Mouse (Mus musculus): ENCODE measurements around the gene Ptf1a.
A peak's percentile ranks its signal among the peaks of the same experiment; 100 is the strongest.

Ptf1a gene

GRCm38 (mm10) chr2:19444931-19445831 is at the start of gene Ptf1a:
TSS of gene Ptf1a (plus strand) at chr2:19445663.
- DNase-seq (ENCODE audit: low spot score in 2 of 2): no peak

GRCm38 (mm10) chr2:19405409-19405808 is 40.1 kb upstream of the Ptf1a start:
- no peak for DNase-seq (ENCODE audit: low spot score in 2 of 2)

DNA sequence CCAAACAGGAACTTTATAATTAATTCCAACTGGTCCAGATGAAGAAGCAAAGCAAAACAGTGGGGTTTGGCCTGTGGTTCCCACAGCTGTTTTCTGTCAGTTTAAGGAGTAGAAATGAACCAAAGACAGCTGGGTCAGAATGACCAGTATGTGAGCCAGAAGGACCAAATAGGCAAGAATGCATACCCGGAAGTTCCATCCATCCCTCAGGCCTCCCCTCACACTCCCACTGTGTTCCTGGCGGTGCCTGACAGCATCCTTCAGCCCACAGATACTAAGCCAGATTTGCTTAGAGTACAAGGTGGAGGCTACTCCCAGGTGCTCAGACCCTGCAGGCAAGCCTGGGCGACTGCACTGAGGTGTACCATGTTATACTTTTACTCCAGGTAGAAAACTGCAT is 38.9 kb upstream of the Ptf1a start:
- no peak for DNase-seq (ENCODE audit: low spot score in 2 of 2)

DNA sequence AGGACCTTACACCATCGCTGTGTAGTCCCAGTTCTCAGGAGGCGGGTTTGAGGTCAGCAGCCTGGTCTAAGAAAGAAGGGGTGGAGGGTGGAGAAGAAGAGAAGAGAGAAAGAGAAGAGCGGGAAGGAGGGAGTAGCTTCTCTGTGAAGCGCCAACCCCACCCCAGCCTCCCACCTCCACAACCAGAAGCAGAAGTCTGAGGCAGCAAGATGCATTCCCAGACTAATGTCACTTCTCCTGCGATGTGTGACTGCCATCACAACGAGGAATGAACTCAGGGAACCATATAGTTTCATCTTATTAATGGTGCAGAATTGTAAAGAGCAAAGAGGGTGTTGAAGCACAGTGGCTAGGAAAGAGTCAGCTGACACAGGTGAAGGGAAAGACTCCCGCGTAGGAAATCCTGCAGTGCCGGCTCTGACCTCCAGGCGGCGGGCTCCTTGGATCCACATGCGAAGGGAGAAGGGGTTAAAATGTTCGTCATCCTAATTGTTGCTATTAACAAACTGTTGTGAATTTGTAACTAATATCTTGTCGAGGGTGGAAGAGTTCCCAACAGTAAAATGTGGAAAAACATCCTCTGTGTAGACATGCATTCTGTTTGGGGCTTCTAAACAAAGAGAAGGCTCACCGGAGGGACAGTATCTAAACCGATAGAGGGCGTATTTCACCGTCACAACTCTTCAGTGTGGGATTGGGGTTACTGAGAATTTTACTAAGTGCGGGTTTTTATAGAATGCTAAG is 31.1 kb upstream of the Ptf1a start:
- peak in 1 of 2 experiments; percentile 51 for DNase-seq (ENCODE audit: low spot score in 2 of 2)

GRCm38 (mm10) chr2:19415063-19415521 is 30.4 kb upstream of the Ptf1a start:
- no peak for DNase-seq (ENCODE audit: low spot score in 2 of 2)

DNA sequence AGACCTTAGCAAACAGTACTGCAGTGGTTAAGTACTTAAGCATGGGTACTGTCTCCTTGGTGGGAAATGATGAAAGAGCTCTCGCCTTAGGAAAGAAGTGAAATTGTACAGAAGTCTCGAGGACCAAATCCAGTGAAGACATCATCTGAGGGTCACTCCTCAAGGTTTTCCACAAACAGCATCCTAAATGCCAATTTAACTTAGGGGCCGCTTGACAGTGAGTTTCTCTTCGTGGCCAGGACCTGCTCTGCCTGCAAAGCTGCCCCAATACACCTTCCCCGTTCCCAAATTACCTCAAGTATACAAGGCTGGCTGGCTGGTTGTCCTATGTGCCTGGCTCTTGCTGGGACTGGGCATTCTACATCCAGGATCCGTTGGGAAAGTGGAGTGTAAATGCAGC is 29.4 kb upstream of the Ptf1a start:
- DNase-seq (ENCODE audit: low spot score in 2 of 2): no peak

- DNase-seq (ENCODE audit: low spot score in 2 of 2): no peak
Observed at GRCm38 (mm10) chr2:19419686-19420345, 25.6 kb upstream of the Ptf1a start.

DNA sequence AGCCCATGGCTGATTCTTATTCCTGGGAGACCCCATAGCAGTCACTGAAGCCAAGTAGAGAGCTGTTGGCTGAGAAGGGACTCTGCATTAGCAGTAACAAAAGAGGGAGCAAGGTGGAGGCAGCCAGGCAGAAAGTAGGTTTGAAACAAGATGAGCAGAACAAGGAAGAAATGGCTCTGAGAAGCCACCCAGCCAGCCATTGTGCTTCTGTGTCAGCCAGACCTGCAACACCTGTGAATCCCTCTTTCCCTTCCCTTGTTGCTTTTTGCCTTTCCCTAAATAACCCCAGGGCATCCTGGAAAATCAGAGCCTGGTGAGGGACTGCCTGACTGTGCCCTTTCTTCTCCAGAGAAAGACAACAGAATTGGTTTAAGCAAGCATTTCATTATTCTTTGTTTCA is 23.2 kb upstream of the Ptf1a start:
- DNase-seq (ENCODE audit: low spot score in 2 of 2): no peak

DNA sequence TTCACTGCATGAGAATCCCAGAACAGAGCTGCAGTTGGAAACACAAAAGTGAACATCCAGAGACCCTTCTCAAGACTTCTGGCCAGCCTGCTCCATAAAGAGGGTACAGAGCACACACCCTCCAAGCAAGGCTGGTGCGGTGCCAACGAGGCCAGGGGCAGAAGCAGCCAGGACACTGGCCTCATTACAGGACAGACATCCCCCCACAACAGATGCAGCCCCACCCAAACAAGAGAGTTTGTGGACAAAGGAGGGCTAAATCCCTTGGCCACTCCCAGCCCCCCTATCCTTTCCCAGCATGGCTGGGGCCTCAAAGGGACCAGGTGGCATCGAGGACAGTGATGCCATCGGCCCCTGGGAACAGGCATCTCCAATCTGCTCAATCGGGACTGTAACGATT is 22.4 kb upstream of the Ptf1a start:
- no peak for DNase-seq (ENCODE audit: low spot score in 2 of 2)

- no peak for DNase-seq (ENCODE audit: low spot score in 2 of 2)
Observed at GRCm38 (mm10) chr2:19429031-19429430, 16.4 kb upstream of the Ptf1a start.

GRCm38 (mm10) chr2:19429691-19430690 is 15.5 kb upstream of the Ptf1a start:
- no peak for DNase-seq (ENCODE audit: low spot score in 2 of 2)

GRCm38 (mm10) chr2:19430746-19431145 is 14.7 kb upstream of the Ptf1a start:
- no peak for DNase-seq (ENCODE audit: low spot score in 2 of 2)

- no peak for DNase-seq (ENCODE audit: low spot score in 2 of 2)
Observed at GRCm38 (mm10) chr2:19431186-19431585, 14.3 kb upstream of the Ptf1a start.

DNA sequence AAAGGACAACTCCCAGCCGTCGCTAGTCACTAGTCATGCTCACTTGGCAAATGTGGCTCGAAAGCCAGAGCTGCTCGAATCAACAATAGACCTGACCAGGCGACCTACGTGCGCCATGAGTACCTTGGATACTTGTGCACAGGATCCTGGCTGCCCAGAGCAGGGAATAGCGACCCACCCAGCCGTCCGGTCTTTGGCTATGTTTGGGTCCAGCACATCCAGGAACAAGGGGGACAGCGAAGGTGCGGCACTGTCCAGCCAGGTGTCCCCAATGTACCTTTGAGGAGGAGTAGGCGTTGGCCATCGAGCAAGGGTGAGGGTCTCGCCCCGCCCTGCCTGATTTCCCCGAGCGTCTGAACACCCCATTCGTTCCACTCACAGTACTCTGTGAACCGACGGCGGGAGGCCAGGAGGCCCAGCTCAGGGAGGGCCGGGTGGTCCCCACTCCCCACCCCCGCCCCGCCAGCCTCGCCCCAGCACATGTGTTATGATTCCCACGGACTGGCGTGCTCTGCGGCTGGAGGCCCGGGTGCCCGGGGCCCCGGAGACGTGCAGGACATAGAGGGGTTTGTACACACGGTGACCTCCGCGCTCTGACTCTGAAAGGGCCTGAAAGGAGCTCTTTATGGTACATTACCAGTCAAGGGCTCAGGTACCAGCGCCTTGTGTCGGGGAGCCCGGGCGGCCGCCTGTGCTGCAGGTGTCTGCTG is 13.7 kb upstream of the Ptf1a start:
- DNase-seq (ENCODE audit: low spot score in 2 of 2): no peak

DNA sequence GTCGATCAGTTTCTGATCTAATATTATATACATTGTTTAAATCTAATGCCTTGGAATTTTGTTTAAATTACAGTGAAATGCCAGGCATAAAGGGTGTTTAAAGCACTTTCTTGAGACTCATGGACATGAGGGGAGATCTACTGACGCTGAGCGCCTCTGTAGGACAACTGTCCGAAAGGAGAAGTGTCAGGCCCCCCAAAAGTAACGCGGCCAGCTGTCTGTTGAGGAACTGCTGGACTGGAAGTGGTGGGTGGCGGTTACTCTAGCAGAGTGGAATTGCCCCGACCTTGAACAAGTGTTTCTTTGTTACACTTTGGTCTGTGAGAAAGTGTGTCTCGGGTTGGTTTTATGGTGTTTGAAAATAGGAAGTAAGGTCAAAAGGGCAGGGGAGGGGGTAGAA is 1.1 kb upstream of the Ptf1a start:
- no peak for DNase-seq (ENCODE audit: low spot score in 2 of 2)

GRCm38 (mm10) chr2:19445871-19446501 is 523 bp downstream of the Ptf1a start:
- DNase-seq (ENCODE audit: low spot score in 2 of 2): no peak

DNA sequence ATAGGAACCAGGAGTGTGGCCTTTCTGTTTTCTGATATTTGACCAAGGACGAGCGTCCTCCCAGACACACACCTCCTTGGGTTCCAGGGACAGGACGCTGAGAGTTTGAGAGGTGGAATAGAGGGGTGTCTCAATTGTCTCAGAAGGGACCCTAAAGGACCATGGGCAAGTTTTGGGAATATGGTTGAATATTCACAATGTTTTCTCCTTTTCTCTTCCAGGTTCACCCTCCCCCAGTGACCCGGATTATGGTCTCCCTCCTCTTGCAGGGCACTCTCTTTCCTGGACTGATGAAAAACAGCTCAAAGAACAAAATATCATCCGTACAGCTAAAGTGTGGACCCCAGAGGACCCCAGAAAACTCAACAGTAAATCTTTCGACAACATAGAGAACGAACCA is 1.3 kb downstream of the Ptf1a start:
- DNase-seq (ENCODE audit: low spot score in 2 of 2): no peak

DNA sequence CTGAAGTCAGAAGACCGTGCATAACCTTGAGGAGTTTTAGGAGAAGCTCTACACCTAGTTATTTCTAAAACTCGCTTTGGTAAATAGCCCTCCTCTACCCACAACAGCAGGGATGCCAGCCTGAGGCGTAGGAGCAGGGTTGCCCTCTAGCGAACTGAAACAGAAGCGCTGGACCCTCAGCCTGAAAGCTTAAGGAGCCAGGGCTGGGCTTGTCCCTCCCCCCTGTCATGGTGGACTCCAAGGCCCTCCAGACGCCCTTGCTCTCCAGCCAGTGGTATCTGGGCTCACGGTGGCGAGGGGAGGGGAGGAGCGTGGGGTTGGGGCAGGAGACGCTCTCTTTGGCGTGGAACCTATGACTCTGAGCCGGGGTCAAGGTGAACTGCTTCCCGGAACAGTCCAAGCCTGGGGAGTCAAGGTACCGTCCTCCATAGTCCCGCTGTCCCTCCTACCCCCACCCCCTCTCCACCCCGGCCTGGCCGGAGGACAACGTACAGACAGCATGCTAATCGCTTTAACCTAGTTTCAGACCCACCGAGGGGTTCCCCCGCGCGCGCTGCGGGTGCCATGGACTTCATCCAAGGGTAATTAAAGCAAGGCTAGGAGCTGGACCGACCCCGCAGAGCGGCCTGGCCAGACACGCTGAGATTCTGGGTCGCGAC is 2.7 kb downstream of the Ptf1a start:
- DNase-seq (ENCODE audit: low spot score in 2 of 2): no peak

DNA sequence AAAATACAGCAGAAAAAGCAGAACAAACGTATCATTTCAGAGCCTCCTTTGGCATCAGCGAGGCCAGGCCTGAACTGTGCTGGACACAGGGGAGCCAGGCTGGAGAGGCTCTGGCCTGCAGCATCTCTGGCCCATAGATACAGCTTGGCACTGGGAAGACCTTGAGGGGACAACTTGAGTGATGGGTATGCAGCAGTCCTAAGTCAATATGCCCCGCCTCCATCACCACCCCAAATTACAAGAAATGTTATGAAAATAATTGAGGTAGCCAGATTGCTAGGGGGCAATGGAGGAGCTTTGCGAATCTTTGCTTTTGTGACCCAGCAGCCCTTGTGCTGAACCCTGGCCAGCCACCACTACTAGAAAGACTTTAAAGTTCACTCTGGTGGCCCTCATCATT is 3.8 kb downstream of the Ptf1a start:
- no peak for DNase-seq (ENCODE audit: low spot score in 2 of 2)

All from spleen, postnatal 14 days (tissue).